Comparison of ENCODE assay signal across 8 mouse cellular contexts in genomic region chr2:13270736-13271135, GRCm38 (mm10). TPM values are rescaled to one million over a fixed set of nuclear protein-coding genes. Genes with fewer than 3 reads are reported as not detected.
A peak's percentile ranks its signal among the peaks of the same experiment; 100 is the strongest.
DNase-seq lines count a peak whose midpoint lies in the region; ATAC-seq and TF ChIP-seq lines count a peak whose summit lies in the region.

No protein-coding gene starts in this region.

- intact Hi-C loops in left cerebral cortex, postnatal 14 days (cut with DNase I): loop anchor here (10.0 kb wide), 1 partner anchor 874 kb away; no protein-coding TSS in a partner anchor

- H3K4me3 ChIP-seq in heart, embryonic 13.5 days: peak overlapping the region; percentile 65
- peak overlapping the region; percentile 74 to 86 for H3K4me3 ChIP-seq in ES-E14 (ENCODE audit: insufficient read depth in 1 of 2, low read depth in 1 of 2, low read length in 2 of 2, poor library complexity in 1 of 2, severe bottlenecking in 1 of 2)
- H3K4me3 ChIP-seq in forebrain, embryonic 12.5 days (replicated peaks): peak overlapping the region; percentile 55
- H3K4me3 ChIP-seq in liver, embryonic 14.5 days (ENCODE audit: insufficient read depth in 1 of 2, low read depth in 2 of 2, low read length in 2 of 2): peak overlapping the region; percentile 68 to 96

- peak overlapping the region; percentile 84 for H3K9ac ChIP-seq in heart, embryonic 13.5 days
- H3K9ac ChIP-seq in ES-E14 (ENCODE audit: insufficient read depth, low read depth, low read length, poor library complexity, severe bottlenecking): peak overlapping the region; percentile 60
- H3K9ac ChIP-seq in forebrain, embryonic 12.5 days: peak overlapping the region; percentile 62
- H3K9ac ChIP-seq in liver, embryonic 14.5 days (replicated peaks): peak overlapping the region; percentile 86

- peaks cover 27% of the 10 kb centered on the region for H3K36me3 ChIP-seq in heart, embryonic 13.5 days
- H3K36me3 ChIP-seq in ES-E14 (ENCODE audit: control insufficient read depth, insufficient read depth, low read length, poor library complexity, severe bottlenecking): 0 out of 2 replicates have a peak, but pooled peaks cover 2% of the 10 kb centered on the region
- H3K36me3 ChIP-seq in forebrain, embryonic 12.5 days (replicated peaks): no peaks in the 10 kb centered on the region
- no peaks in the 10 kb centered on the region for H3K36me3 ChIP-seq in liver, embryonic 14.5 days (replicated peaks; ENCODE audit: control insufficient read depth, insufficient read depth, low read depth)
- no peaks in the 10 kb centered on the region; the same call in 1 of the 2 replicates for H3K36me3 ChIP-seq in splenic B cell, adult 2 months (ENCODE audit: control insufficient read depth, insufficient read depth, low read length, poor library complexity, severe bottlenecking)

- no peak for TF ChIP-seq EP300 in liver, embryonic 14.5 days (IDR thresholded peaks at IDR 0.05; ENCODE audit: low read depth)

- in situ Hi-C loops in ES-E14 (cut with MboI; ENCODE audit: low sequenced_read_pairs in 2 of 2, unreplicated experiment in 2 of 2): no loop called here

- peaks cover 46% of the 10 kb centered on the region for H3K4me1 ChIP-seq in heart, embryonic 13.5 days
- H3K4me1 ChIP-seq in ES-E14 (ENCODE audit: control insufficient read depth in 2 of 2, insufficient read depth in 2 of 2, low read length in 2 of 2, poor library complexity in 1 of 2): peaks cover 0 to 2% of the 10 kb centered on the region in 2 experiments; a peak in 2 of 4 replicates
- H3K4me1 ChIP-seq in forebrain, embryonic 12.5 days: peaks cover 6% of the 10 kb centered on the region
- H3K4me1 ChIP-seq in liver, embryonic 14.5 days (replicated peaks; ENCODE audit: control insufficient read depth in 2 of 2, insufficient read depth in 2 of 2, low read length in 1 of 2): peaks cover 10 to 29% of the 10 kb centered on the region in 2 experiments; a peak in 3 of 4 replicates

- TF ChIP-seq CTCF in liver, embryonic 14.5 days (IDR thresholded peaks at IDR 0.05; ENCODE audit: low read depth): no peak

- no peaks in the 10 kb centered on the region for H3K27me3 ChIP-seq in heart, embryonic 13.5 days (replicated peaks)
- H3K27me3 ChIP-seq in forebrain, embryonic 12.5 days: no peaks in the 10 kb centered on the region
- no peaks in the 10 kb centered on the region for H3K27me3 ChIP-seq in liver, embryonic 14.5 days (ENCODE audit: control insufficient read depth, insufficient read depth, low read length)
- H3K27me3 ChIP-seq in splenic B cell, adult 2 months (ENCODE audit: control insufficient read depth, insufficient read depth, low read length, poor library complexity, severe bottlenecking): no peaks in the 10 kb centered on the region

- peak overlapping the region; percentile 79 for H3K4me2 ChIP-seq in heart, embryonic 13.5 days
- peak overlapping the region; percentile 69 for H3K4me2 ChIP-seq in forebrain, embryonic 12.5 days
- H3K4me2 ChIP-seq in liver, embryonic 14.5 days (ENCODE audit: low read depth): peak overlapping the region; percentile 87

- DNase-seq in heart, postnatal 4 days: no peak
- DNase-seq in ES-E14 (ENCODE audit: low read depth, low spot score): no peak
- no peak for DNase-seq in liver, embryonic 14.5 days (ENCODE audit: low read depth in 3 of 3, low spot score in 3 of 3)
- peak; percentile 33 for DNase-seq in splenic B cell, adult 2 months (ENCODE audit: low read depth, low spot score)
- DNase-seq in left cerebral cortex, postnatal 14 days (ENCODE audit: low spot score in 2 of 2): no peak
- no peak for DNase-seq in urinary bladder, postnatal 10 days (ENCODE audit: low spot score)

- no peaks in the 10 kb centered on the region for H3K9me3 ChIP-seq in heart, embryonic 13.5 days
- no peaks in the 10 kb centered on the region for H3K9me3 ChIP-seq in ES-E14 (ENCODE audit: control insufficient read depth, insufficient read depth, low read depth, low read length)
- no peaks in the 10 kb centered on the region for H3K9me3 ChIP-seq in forebrain, embryonic 12.5 days
- no peaks in the 10 kb centered on the region for H3K9me3 ChIP-seq in liver, embryonic 14.5 days (ENCODE audit: control insufficient read depth, low read length)

- WGBS in heart, embryonic 13.5 days: 16% methylated on average over 8 of the region's 8 CpGs
- WGBS in forebrain, embryonic 12.5 days: 63% methylated on average over 8 of the region's 8 CpGs
- WGBS in liver, embryonic 14.5 days (ENCODE audit: insufficient replicate concordance): 12% methylated on average over 8 of the region's 8 CpGs

- ATAC-seq in heart, embryonic 13.5 days (ENCODE audit: extremely low read depth, insufficient number of reproducible peaks, low FRiP score, low TSS enrichment): no peak
- no peak; the same call in 1 of the 2 replicates for ATAC-seq in forebrain, embryonic 12.5 days (ENCODE audit: low FRiP score)
- peak; percentile 7; the same call in 1 of the 2 replicates for ATAC-seq in liver, embryonic 14.5 days (ENCODE audit: insufficient read depth)

- peak overlapping the region; percentile 81 for H3K27ac ChIP-seq in heart, embryonic 13.5 days (replicated peaks)
- no peak overlapping the region for H3K27ac ChIP-seq in ES-E14 (ENCODE audit: insufficient read depth, low read depth, low read length, poor library complexity, severe bottlenecking)
- H3K27ac ChIP-seq in forebrain, embryonic 12.5 days: no peak overlapping the region
- H3K27ac ChIP-seq in liver, embryonic 14.5 days: peak overlapping the region; percentile 74

TF ChIP-seq in ES-E14, 5 proteins besides CTCF, POLR2A, EP300 and RAD21:
- no peak for TF ChIP-seq ZC3H11A (IDR thresholded peaks at IDR 0.05; ENCODE audit: borderline replicate concordance, low read depth, low read length)
- no peak for TF ChIP-seq HCFC1 (IDR thresholded peaks at IDR 0.05; ENCODE audit: borderline replicate concordance, insufficient read depth, low read length)
- no peak for TF ChIP-seq CHD2 (IDR thresholded peaks at IDR 0.05; ENCODE audit: low read depth, low read length)
- TF ChIP-seq ZNF384 (IDR thresholded peaks at IDR 0.05; ENCODE audit: low read depth, low read length): no peak
- TF ChIP-seq MAFK (IDR thresholded peaks at IDR 0.05; ENCODE audit: insufficient read depth, low read depth, low read length): no peak
TF ChIP-seq in ES-E14: peak in this region for 0.

RNA-seq across cellular contexts. Expression of gene Rsu1, which starts 0.5 kb away (rescaled TPM):
- 134 and 142 TPM in 2 replicates for polyA plus RNA-seq in heart, embryonic 13.5 days (2015; fragmentation: Nextera tagmentation; extraction: Ambion mirVana)
- 100 to 1,000 TPM; 107 to 115 TPM for total RNA-seq in heart, postnatal 4 days (2021)
- total RNA-seq in ES-E14 (2012; rRNA removed): 63.4 and 65.1 TPM in 2 replicates
- polyA plus RNA-seq in forebrain, embryonic 12.5 days (2016; fragmentation: Nextera tagmentation; extraction: Ambion mirVana): 59.8 and 65.0 TPM in 2 replicates
- 42.6 and 47.8 TPM in 2 replicates for polyA plus RNA-seq in liver, embryonic 14.5 days (2012; rRNA removed)
- polyA plus RNA-seq in liver, embryonic 14.5 days (2014; fragmentation: Nextera tagmentation; extraction: Ambion mirVana): 58.5 and 65.2 TPM in 2 replicates
- total RNA-seq in left cerebral cortex, postnatal 14 days (2021): 10 to 100 TPM; 42.1 to 46.1 TPM

Comparison
In these comparisons a context has a peak if more than half of its experiments do, and no peak if none do; other contexts are left out.
1. H3K27ac ChIP-seq: peak in heart, embryonic 13.5 days (single experiment) and liver, embryonic 14.5 days (single experiment); none in ES-E14 (single experiment) and forebrain, embryonic 12.5 days (single experiment).
2. Peak in every context shown above with its lines, with median percentiles within 50 percentile points of each other: H3K4me2 ChIP-seq, H3K4me3 ChIP-seq and H3K9ac ChIP-seq.